Mouse (Mus musculus) ES-Bruce4 (cell line): ENCODE results near the gene Cct4. TPM values are rescaled to one million over a fixed set of nuclear protein-coding genes. Genes with fewer than 3 reads are reported as not detected.

Experiments
- H3K27ac ChIP-seq: 2 replicates; pipeline ENCODE4 v1.5.1; 2012; ENCODE audit warnings: low read length, inconsistent platforms; ENCODE audit not compliant: insufficient read depth
- H3K27me3 ChIP-seq: 2 replicates; pipeline ENCODE4 v1.6.1; 2012; ENCODE audit warnings: mild to moderate bottlenecking, low read length, inconsistent platforms; ENCODE audit not compliant: control insufficient read depth, poor library complexity, insufficient read depth, severe bottlenecking
- H3K36me3 ChIP-seq: 2 replicates; pipeline ENCODE4 v1.6.1; 2012; ENCODE audit warnings: inconsistent platforms, mild to moderate bottlenecking, low read length, moderate library complexity; ENCODE audit not compliant: control insufficient read depth, poor library complexity, insufficient read depth, severe bottlenecking
- H3K4me1 ChIP-seq: one replicate; pipeline ENCODE4 v1.8.1; 2011; ENCODE audit warnings: low read length; ENCODE audit not compliant: control insufficient read depth, insufficient read depth
- H3K4me3 ChIP-seq: 2 replicates; pipeline ENCODE4 v1.5.1; 2011; ENCODE audit warnings: low read depth, mild to moderate bottlenecking, low read length
- H3K9ac ChIP-seq: 2 replicates; pipeline ENCODE4 v1.6.1; 2012; ENCODE audit warnings: low read depth, mild to moderate bottlenecking, inconsistent platforms; ENCODE audit not compliant: poor library complexity, severe bottlenecking
- H3K9me3 ChIP-seq: replicated peaks from 2 replicates; pipeline ENCODE4 v1.6.1; 2012; ENCODE audit warnings: mild to moderate bottlenecking, low read length, inconsistent platforms; ENCODE audit not compliant: control insufficient read depth, poor library complexity, insufficient read depth, severe bottlenecking
- CTCF ChIP-seq: IDR thresholded peaks from one replicate; pipeline ENCODE4 v1.8.1; 2011; ENCODE audit warnings: low read depth, low read length
- EP300 ChIP-seq: IDR thresholded peaks from 2 replicates; pipeline ENCODE4 v1.6.1; 2011; ENCODE audit warnings: low read depth, low read length; ENCODE audit not compliant: insufficient read depth
- POLR2A ChIP-seq: IDR thresholded peaks from one replicate; pipeline ENCODE4 v1.8.1; 2011; ENCODE audit warnings: low read length; ENCODE audit not compliant: insufficient read depth
- polyA plus RNA-seq: library from polyadenylated mRNA; stranded (reverse); fragments of >200 nt; gene quantifications from 2 replicates; pipeline ENCODE4 v1.2.4, GENCODE M21; 2011; ENCODE audit warnings: low read depth; ENCODE audit not compliant: missing spikeins, insufficient read depth, insufficient read length

Cct4 gene
- polyA plus RNA-seq, 1 experiment = 618 TPM

DNA sequence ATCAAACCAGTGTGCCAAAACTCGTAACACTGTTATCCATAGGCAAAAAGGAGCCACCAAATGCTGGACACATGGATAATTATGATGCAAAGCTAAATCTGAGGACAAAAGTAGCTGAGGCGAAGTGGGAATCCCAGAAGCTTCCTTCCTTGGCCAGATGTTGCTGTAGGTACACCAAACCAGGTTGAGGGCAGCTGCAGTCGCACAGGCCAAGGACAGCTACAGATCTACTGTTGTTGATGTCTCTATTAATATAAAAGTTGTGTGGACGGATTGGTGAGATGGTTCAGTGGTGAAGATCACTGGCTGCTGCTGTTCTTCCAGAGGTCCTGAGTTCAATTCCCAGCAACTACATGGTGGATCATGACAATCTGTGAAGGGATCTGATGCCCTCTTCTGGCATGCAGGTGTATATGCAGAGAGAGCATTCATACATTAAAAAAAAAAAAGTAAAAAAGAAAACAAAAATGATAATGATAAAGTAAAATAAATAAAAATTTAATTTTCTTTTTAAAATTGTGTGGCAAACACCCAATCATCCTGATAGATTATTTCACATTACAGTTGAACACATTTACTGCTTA is 32.4 kb upstream of the Cct4 start:
- H3K9me3 ChIP-seq = no peaks in the 10 kb centered on the region
- H3K27me3 ChIP-seq = no peaks in the 10 kb centered on the region
- H3K4me1 ChIP-seq = no peaks in the 10 kb centered on the region
- TF ChIP-seq CTCF (no peak), EP300 (no peak), POLR2A (no peak)
- no peak overlapping the region for H3K4me3 ChIP-seq
- no peak overlapping the region for H3K9ac ChIP-seq
- peaks cover 4% of the 10 kb centered on the region for H3K36me3 ChIP-seq
- no peak overlapping the region for H3K27ac ChIP-seq

- H3K9ac ChIP-seq = no peak overlapping the region
- H3K4me3 ChIP-seq = no peak overlapping the region
- 0 out of 2 replicates have a peak, but pooled peaks cover 3% of the 10 kb centered on the region for H3K9me3 ChIP-seq
- H3K36me3 ChIP-seq = no peaks in the 10 kb centered on the region
- no peaks in the 10 kb centered on the region for H3K27me3 ChIP-seq
- no peak overlapping the region for H3K27ac ChIP-seq
- H3K4me1 ChIP-seq = no peaks in the 10 kb centered on the region
- TF ChIP-seq CTCF (no peak), EP300 (no peak), POLR2A (no peak)
These were observed 28.2 kb upstream of the Cct4 start for GRCm38 (mm10) chr11:22962101-22962500.

DNA sequence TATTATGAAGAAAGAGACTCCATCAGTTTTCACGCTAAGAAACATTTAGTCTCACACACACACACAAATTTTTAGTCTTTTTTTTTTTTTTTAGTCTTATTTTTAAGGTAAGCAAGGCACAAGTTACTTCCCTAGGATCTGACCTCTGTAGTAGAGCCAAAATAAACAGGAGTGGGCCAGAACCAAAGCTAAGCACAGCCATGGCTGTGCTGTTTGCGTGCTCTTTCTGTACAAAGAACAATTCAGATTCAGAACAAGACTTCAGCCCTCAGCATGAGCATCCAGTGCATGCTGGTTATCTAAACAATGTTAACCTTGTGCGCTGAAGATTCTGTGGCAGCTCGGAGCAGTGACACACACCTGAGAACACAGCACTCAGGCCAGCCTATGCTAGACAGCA is 25.9 kb upstream of the Cct4 start:
- no peak overlapping the region for H3K27ac ChIP-seq
- no peaks in the 10 kb centered on the region for H3K27me3 ChIP-seq
- no peak overlapping the region for H3K4me3 ChIP-seq
- no peaks in the 10 kb centered on the region for H3K4me1 ChIP-seq
- TF ChIP-seq POLR2A (no peak), CTCF (no peak), EP300 (no peak)
- no peak overlapping the region for H3K9ac ChIP-seq
- 0 out of 2 replicates have a peak, but pooled peaks cover 3% of the 10 kb centered on the region for H3K9me3 ChIP-seq
- no peaks in the 10 kb centered on the region for H3K36me3 ChIP-seq

DNA sequence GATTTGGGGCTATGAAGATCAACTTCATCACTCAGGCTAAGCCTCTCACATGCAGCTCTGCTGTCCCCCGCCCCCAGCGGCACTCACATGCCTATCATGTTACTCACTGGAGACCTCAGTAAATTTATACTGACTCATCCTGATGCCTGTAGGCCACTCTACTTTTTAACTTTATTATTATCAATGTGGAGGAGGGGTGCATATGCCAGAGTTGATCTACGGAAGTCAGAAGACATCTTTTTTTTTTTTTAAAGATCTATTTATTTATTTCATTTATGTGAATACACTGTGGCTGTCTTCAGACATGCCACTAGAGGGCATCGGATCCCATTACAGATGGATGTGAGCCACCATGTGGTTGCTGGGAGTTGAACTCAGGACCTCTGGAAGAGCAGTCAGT is 24.8 kb upstream of the Cct4 start:
- H3K4me1 ChIP-seq = no peaks in the 10 kb centered on the region
- no peaks in the 10 kb centered on the region for H3K27me3 ChIP-seq
- peaks cover 5% of the 10 kb centered on the region; the same call in 1 of the 2 replicates for H3K9me3 ChIP-seq
- H3K27ac ChIP-seq = no peak overlapping the region
- TF ChIP-seq EP300 = no peak
- no peak for TF ChIP-seq CTCF
- no peak for TF ChIP-seq POLR2A
- no peak overlapping the region for H3K4me3 ChIP-seq
- H3K36me3 ChIP-seq = no peaks in the 10 kb centered on the region
- H3K9ac ChIP-seq = no peak overlapping the region

- H3K36me3 ChIP-seq = 0 out of 2 replicates have a peak, but pooled peaks cover 3% of the 10 kb centered on the region
- H3K27ac ChIP-seq = no peak overlapping the region
- H3K9me3 ChIP-seq = peaks cover 21% of the 10 kb centered on the region
- TF ChIP-seq EP300 = no peak
- TF ChIP-seq CTCF = no peak
- no peak for TF ChIP-seq POLR2A
- no peak overlapping the region for H3K4me3 ChIP-seq
- H3K4me1 ChIP-seq = no peaks in the 10 kb centered on the region
- no peaks in the 10 kb centered on the region for H3K27me3 ChIP-seq
- no peak overlapping the region for H3K9ac ChIP-seq
These were observed 20.8 kb upstream of the Cct4 start for GRCm38 (mm10) chr11:22969486-22969885.

GRCm38 (mm10) chr11:22970546-22970945 is 19.8 kb upstream of the Cct4 start:
- no peak for TF ChIP-seq POLR2A
- TF ChIP-seq CTCF = no peak
- TF ChIP-seq EP300 = no peak
- H3K27ac ChIP-seq = no peak overlapping the region
- H3K4me3 ChIP-seq = no peak overlapping the region
- no peak overlapping the region for H3K9ac ChIP-seq
- peaks cover 3% of the 10 kb centered on the region; the same call in 1 of the 2 replicates for H3K36me3 ChIP-seq
- H3K4me1 ChIP-seq = no peaks in the 10 kb centered on the region
- peaks cover 21% of the 10 kb centered on the region for H3K9me3 ChIP-seq
- no peaks in the 10 kb centered on the region for H3K27me3 ChIP-seq
